Mouse (Mus musculus): ENCODE results near the gene Dazl. TPM values are rescaled to one million over a fixed set of nuclear protein-coding genes. Genes with fewer than 3 reads are reported as not detected.
A peak's percentile ranks its signal among the peaks of the same experiment; 100 is the strongest.

Gene Dazl
- polyA plus RNA-seq, 1 experiment from 2014 or later, result 0.50 TPM

- 19% methylated on average over 4 of the region's 4 CpGs for WGBS (ENCODE audit: insufficient replicate concordance)
- no peak overlapping the region for H3K4me3 ChIP-seq (ENCODE audit: low read depth, low read length)
Observed at GRCm38 (mm10) chr17:50324658-50325057, 31.2 kb upstream of the Dazl start.

DNA sequence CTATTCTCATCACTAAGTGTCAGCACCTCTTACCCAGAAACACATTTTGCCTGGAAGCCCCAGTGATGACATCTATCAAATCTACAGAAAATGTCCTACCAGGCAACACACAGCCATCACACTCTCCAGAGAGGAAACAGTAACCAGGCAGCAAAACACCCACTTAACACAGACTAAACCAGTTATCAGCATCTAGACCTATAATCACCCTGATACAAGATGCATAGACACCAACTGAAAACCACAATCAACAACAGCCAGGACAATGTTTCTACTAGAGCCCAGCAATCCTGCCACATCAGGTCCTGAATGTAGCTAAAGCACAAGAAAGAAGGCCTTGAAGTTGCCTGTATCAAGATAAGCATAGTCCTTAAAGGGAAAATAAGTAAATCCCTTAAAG is 25.4 kb upstream of the Dazl start:
- Histone ChIP-seq H3K27me3 (ENCODE audit: control insufficient read depth, insufficient read depth, low read length) (no peaks in the 10 kb centered on the region), H3K36me3 (ENCODE audit: control insufficient read depth, insufficient read depth, low read length) (no peaks in the 10 kb centered on the region), H3K9ac (ENCODE audit: low read depth, low read length) (no peak overlapping the region), H3K4me2 (no peak overlapping the region), H3K4me3 (ENCODE audit: low read depth, low read length) (no peak overlapping the region), H3K27ac (ENCODE audit: low read depth, low read length) (no peak overlapping the region), H3K4me1 (ENCODE audit: control insufficient read depth, insufficient read depth, low read length) (peaks cover 8% of the 10 kb centered on the region; the same call in 1 of the 2 replicates), H3K9me3 (replicated peaks; ENCODE audit: control insufficient read depth, low read length) (no peaks in the 10 kb centered on the region)
- no peak for ATAC-seq (replicated peaks; ENCODE audit: insufficient number of reproducible peaks, low FRiP score, low TSS enrichment)

More at GRCm38 (mm10) chr17:50324658-50325057, 31.2 kb upstream of the Dazl start:
- Histone ChIP-seq H3K27ac (ENCODE audit: low read depth, low read length) (no peak overlapping the region), H3K4me2 (no peak overlapping the region), H3K36me3 (ENCODE audit: control insufficient read depth, insufficient read depth, low read length) (no peaks in the 10 kb centered on the region), H3K9me3 (replicated peaks; ENCODE audit: control insufficient read depth, low read length) (no peaks in the 10 kb centered on the region), H3K9ac (ENCODE audit: low read depth, low read length) (no peak overlapping the region), H3K27me3 (ENCODE audit: control insufficient read depth, insufficient read depth, low read length) (no peaks in the 10 kb centered on the region), H3K4me1 (ENCODE audit: control insufficient read depth, insufficient read depth, low read length) (peaks cover 4% of the 10 kb centered on the region; the same call in 1 of the 2 replicates)
- no peak for ATAC-seq (replicated peaks; ENCODE audit: insufficient number of reproducible peaks, low FRiP score, low TSS enrichment)

DNA sequence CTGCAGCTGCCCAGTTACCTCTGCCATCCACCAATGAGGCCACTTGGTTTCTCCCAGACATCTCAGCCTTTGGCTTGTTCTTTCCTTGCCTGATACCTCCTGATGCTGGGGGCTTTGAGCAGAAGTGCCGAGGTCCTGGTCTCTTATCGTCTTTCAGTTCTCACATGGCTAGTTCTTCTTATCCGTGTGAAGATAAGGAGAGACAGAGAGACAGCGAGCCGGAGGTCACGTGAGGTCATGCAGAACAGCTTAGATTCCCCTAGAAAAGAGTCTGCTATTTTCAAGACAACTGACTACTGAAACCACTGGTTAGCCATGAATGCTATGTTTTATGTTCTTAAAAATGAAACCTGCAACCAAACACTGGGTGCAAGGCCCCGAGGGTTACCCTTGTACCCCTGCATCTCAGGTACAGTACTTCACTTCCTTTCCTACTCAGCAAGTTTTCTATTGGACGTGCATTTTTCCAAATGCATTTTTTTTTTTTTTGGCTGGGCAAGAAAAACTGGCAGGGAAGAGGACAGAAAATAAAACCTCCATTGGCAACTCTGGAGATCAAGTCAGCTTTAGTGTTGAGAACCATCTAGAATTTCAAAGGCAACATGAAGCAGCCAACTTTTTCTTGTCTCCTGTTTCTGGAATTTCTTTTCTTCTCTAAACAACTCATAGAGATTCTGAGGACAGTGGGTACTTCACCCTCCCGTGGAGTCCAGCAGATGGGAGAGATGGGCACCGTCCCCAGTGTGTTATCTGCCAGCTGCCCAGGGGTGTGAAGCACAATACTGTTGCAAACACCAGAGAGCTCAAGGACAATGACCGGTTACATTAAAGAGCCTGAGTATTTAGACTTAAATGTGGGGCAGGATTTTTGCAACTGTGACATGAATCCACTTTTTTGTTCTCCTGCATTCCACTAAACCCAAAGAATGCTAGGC is 23.0 kb upstream of the Dazl start:
- WGBS (ENCODE audit: insufficient replicate concordance), result 25% methylated on average over 11 of the region's 11 CpGs
- Histone ChIP-seq H3K4me2 (0 out of 2 replicates have a peak overlapping the region, but pooled peaks have one; percentile 14), H3K27ac (ENCODE audit: low read depth, low read length) (no peak overlapping the region), H3K9ac (ENCODE audit: low read depth, low read length) (no peak overlapping the region), H3K4me1 (ENCODE audit: control insufficient read depth, insufficient read depth, low read length) (peaks cover 8% of the 10 kb centered on the region; the same call in 1 of the 2 replicates), H3K27me3 (ENCODE audit: control insufficient read depth, insufficient read depth, low read length) (no peaks in the 10 kb centered on the region), H3K9me3 (replicated peaks; ENCODE audit: control insufficient read depth, low read length) (no peaks in the 10 kb centered on the region), H3K36me3 (ENCODE audit: control insufficient read depth, insufficient read depth, low read length) (no peaks in the 10 kb centered on the region), H3K4me3 (ENCODE audit: low read depth, low read length) (no peak overlapping the region)
- ATAC-seq (replicated peaks; ENCODE audit: insufficient number of reproducible peaks, low FRiP score, low TSS enrichment), result no peak

GRCm38 (mm10) chr17:50310148-50310802 is 16.8 kb upstream of the Dazl start:
- ATAC-seq (replicated peaks; ENCODE audit: insufficient number of reproducible peaks, low FRiP score, low TSS enrichment), result no peak
- Histone ChIP-seq H3K4me1 (ENCODE audit: control insufficient read depth, insufficient read depth, low read length) (no peaks in the 10 kb centered on the region), H3K9ac (ENCODE audit: low read depth, low read length) (no peak overlapping the region), H3K9me3 (replicated peaks; ENCODE audit: control insufficient read depth, low read length) (no peaks in the 10 kb centered on the region), H3K4me2 (no peak overlapping the region), H3K4me3 (ENCODE audit: low read depth, low read length) (no peak overlapping the region), H3K27ac (ENCODE audit: low read depth, low read length) (no peak overlapping the region), H3K27me3 (ENCODE audit: control insufficient read depth, insufficient read depth, low read length) (no peaks in the 10 kb centered on the region), H3K36me3 (ENCODE audit: control insufficient read depth, insufficient read depth, low read length) (no peaks in the 10 kb centered on the region)
- WGBS (ENCODE audit: insufficient replicate concordance), result 52% methylated on average over 10 of the region's 10 CpGs

DNA sequence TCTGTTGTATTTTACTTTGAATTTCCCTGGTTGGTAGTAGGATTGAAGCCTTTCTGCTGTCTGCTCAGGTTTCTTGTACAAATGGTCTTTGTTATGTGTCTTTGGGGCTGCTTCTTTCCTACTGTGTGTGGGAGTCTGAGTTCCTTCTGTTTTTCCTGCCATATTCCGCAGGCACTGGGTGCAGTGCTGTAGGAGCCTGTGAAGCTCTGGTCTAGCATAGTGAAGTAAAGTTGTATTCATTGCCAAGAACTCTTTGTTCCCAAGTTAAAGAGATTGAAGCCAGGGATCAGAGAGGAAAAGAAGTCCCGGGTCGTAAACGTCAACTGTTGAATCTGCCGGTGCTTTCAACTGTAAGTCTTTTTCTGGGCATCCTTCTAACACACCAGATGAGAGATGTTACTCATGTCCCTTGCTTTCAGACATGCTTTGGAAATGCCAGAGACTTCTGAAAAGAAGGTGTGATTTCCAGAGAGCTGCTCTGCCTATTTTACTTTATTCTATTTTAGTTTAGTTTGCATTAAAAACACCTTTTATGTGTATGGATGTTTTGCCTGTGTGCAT is 16.2 kb upstream of the Dazl start:
- Histone ChIP-seq H3K36me3 (ENCODE audit: control insufficient read depth, insufficient read depth, low read length) (no peaks in the 10 kb centered on the region), H3K27me3 (ENCODE audit: control insufficient read depth, insufficient read depth, low read length) (no peaks in the 10 kb centered on the region), H3K27ac (ENCODE audit: low read depth, low read length) (no peak overlapping the region), H3K9me3 (replicated peaks; ENCODE audit: control insufficient read depth, low read length) (no peaks in the 10 kb centered on the region), H3K4me3 (ENCODE audit: low read depth, low read length) (no peak overlapping the region), H3K4me1 (ENCODE audit: control insufficient read depth, insufficient read depth, low read length) (no peaks in the 10 kb centered on the region), H3K4me2 (no peak overlapping the region), H3K9ac (ENCODE audit: low read depth, low read length) (no peak overlapping the region)
- no peak for ATAC-seq (replicated peaks; ENCODE audit: insufficient number of reproducible peaks, low FRiP score, low TSS enrichment)
- 79% methylated on average over 5 of the region's 5 CpGs for WGBS (ENCODE audit: insufficient replicate concordance)

DNA sequence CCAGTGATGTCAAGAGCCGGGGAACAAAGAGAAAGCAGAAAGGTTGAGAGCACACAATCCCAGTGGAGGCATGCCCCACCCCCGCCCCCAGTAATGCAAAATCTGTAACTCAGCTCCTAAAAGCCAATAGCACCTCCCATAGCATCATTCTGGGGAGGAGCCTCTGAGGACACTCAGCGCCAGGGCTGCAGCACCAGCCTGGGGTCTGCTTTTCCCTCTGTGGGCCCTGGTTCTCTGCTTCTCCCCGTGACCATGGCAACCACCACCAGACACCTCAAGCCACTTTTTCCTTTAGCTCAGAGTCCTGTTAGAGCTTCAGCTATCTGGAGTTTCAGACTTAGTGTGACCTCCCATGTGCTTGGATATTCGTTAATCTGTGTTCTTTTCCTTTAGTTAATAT is 15.4 kb upstream of the Dazl start:
- H3K36me3 ChIP-seq (ENCODE audit: control insufficient read depth, insufficient read depth, low read length), result no peaks in the 10 kb centered on the region
- 58% methylated on average over 5 of the region's 5 CpGs for WGBS (ENCODE audit: insufficient replicate concordance)

GRCm38 (mm10) chr17:50308059-50308647 is 14.7 kb upstream of the Dazl start:
- Histone ChIP-seq H3K9ac (ENCODE audit: low read depth, low read length) (no peak overlapping the region), H3K27ac (ENCODE audit: low read depth, low read length) (no peak overlapping the region), H3K4me1 (ENCODE audit: control insufficient read depth, insufficient read depth, low read length) (no peaks in the 10 kb centered on the region), H3K4me2 (no peak overlapping the region), H3K9me3 (replicated peaks; ENCODE audit: control insufficient read depth, low read length) (no peaks in the 10 kb centered on the region), H3K36me3 (ENCODE audit: control insufficient read depth, insufficient read depth, low read length) (no peaks in the 10 kb centered on the region), H3K4me3 (ENCODE audit: low read depth, low read length) (no peak overlapping the region), H3K27me3 (ENCODE audit: control insufficient read depth, insufficient read depth, low read length) (no peaks in the 10 kb centered on the region)
- WGBS (ENCODE audit: insufficient replicate concordance), result 85% methylated on average over 10 of the region's 10 CpGs
- ATAC-seq (replicated peaks; ENCODE audit: insufficient number of reproducible peaks, low FRiP score, low TSS enrichment), result no peak

More for the DNA sequence above, 15.4 kb upstream of the Dazl start:
- H3K9ac ChIP-seq (ENCODE audit: low read depth, low read length), result no peak overlapping the region
- ATAC-seq (replicated peaks; ENCODE audit: insufficient number of reproducible peaks, low FRiP score, low TSS enrichment), result no peak
- H3K4me1 ChIP-seq (ENCODE audit: control insufficient read depth, insufficient read depth, low read length), result no peaks in the 10 kb centered on the region
- no peak overlapping the region for H3K4me3 ChIP-seq (ENCODE audit: low read depth, low read length)
- no peaks in the 10 kb centered on the region for H3K9me3 ChIP-seq (replicated peaks; ENCODE audit: control insufficient read depth, low read length)
- no peaks in the 10 kb centered on the region for H3K27me3 ChIP-seq (ENCODE audit: control insufficient read depth, insufficient read depth, low read length)
- H3K4me2 ChIP-seq, result no peak overlapping the region
- no peak overlapping the region for H3K27ac ChIP-seq (ENCODE audit: low read depth, low read length)

DNA sequence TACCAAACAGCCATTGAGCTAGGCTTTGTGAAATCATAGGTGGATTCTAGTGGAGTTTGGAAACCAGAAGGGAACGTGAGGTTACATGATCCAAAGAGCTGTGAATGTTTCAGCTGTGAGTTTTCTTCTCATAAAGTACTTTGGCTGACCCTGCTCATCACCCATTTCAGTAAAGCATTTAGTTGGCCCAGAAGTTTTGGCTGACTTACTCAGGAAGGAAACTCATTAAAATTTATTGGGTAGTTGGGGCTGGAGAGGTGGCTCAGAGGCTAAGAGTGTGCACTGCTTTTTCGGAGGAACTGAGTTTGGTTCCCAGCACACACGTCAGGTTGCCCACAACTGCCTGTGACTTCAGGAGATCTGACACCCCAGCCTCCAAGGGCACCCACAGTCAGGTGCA is 9.4 kb upstream of the Dazl start:
- no peaks in the 10 kb centered on the region for H3K27me3 ChIP-seq (ENCODE audit: control insufficient read depth, insufficient read depth, low read length)
- H3K9ac ChIP-seq (ENCODE audit: low read depth, low read length), result no peak overlapping the region
- WGBS (ENCODE audit: insufficient replicate concordance), result 78% methylated on average over 3 of the region's 3 CpGs
- no peak overlapping the region for H3K4me3 ChIP-seq (ENCODE audit: low read depth, low read length)
- H3K27ac ChIP-seq (ENCODE audit: low read depth, low read length), result no peak overlapping the region
- no peaks in the 10 kb centered on the region for H3K9me3 ChIP-seq (replicated peaks; ENCODE audit: control insufficient read depth, low read length)
- no peak overlapping the region for H3K4me2 ChIP-seq
- no peak for ATAC-seq (replicated peaks; ENCODE audit: insufficient number of reproducible peaks, low FRiP score, low TSS enrichment)
- H3K4me1 ChIP-seq (ENCODE audit: control insufficient read depth, insufficient read depth, low read length), result no peaks in the 10 kb centered on the region; the same call in 1 of the 2 replicates
- H3K36me3 ChIP-seq (ENCODE audit: control insufficient read depth, insufficient read depth, low read length), result no peaks in the 10 kb centered on the region

Measured in heart, embryonic 11.5 days (tissue).